Mouse (Mus musculus) heart, postnatal 25 days (tissue): ENCODE results near the gene Drc7. TPM values are rescaled to one million over a fixed set of nuclear protein-coding genes. Genes with fewer than 3 reads are reported as not detected.

ENCODE experiments used
- DNase-seq: peaks from one replicate; pipeline ENCODE4 v3.0.0; 2022; ENCODE audit warnings: low spot score
- intact Hi-C: fragments of 180-260 bp; cut with DNase I; formaldehyde crosslinking; loops from one replicate; pipeline ENCODE4 v1.15.1; 2025
- total RNA-seq, 2 experiments: library from RNA; stranded (reverse); gene quantifications; 2 replicates each; pipeline ENCODE4 v1.2.3; 2021

Gene Drc7
- total RNA-seq, 2 experiments from 2014 or later, result not detected

DNA sequence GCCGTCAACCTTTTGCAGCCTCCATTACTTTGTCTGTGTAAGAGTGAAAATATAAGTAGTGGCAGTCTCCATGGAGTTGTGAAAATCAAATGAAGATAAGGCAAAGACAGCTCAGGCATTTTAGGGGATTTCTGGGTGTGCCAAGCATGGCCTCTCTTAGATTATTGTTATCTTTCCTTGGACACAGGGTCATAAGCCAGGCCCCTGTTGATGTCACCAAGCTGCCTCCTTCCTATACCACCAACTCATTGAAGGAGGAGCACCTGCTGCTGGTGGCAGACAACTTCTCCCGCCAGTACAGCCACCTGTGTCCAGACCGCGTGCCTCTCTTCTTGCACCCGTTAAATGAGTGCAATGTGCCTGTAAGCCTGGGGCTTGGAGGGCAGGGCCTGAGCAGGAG is 1.5 kb downstream of the Drc7 start:
- intact Hi-C loops, result no loop called here

DNA sequence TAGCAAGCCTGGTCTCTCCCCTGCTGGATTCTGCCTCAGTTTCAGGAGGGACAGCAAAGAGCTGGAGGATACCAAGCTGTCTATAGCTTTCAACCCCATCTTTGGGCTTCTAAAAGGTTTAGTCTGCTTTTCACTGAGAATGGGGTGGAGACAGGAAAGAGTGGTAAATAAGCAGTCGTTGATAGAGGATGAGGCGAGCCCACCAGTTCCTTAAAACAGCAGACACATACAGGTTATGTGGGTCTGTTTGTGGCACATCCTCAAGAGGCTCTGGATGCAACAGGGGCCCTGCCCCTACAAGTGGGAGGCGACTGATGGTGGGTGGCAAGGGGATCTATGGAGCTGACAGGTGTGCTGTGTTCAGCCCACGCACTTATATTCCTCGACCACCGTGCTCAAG is 3.8 kb downstream of the Drc7 start:
- intact Hi-C loops, result no loop called here
- no peak for DNase-seq

More for the DNA sequence above, 1.5 kb downstream of the Drc7 start:
- no peak for DNase-seq

DNA sequence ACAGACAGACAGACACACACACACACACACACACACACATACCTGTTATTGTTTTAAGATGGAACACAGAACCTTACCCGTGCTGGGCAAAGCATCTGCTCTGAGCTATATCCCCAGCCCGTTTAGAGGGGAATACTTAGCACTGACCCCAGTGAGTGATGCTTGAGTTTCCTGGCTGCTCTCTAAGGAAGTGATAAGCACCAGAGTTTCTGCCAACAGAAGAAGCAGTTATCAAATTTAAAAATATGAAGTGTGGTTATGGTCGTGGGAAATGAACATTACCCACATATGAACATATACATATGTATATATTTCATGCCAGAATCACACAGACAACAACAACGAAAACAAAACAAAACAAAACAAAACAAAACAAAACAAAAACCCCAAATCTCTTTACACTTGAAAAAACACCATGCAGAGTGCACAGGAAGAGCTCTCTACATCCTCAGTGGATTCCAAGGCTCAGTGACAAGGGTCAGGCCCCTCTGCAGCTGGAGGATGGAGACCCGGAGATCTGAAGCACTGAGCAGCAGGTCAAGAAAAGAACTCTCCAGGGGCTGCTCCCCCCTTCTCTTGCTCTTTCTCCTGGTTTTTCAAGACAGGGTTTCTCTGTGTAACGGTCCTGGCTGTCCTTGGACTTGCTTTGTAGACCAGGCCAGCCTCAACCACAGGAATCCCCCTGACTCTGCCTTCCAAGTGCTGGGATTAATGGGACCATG is 5.1 kb downstream of the Drc7 start:
- DNase-seq, result no peak
- intact Hi-C loops, result no loop called here

DNA sequence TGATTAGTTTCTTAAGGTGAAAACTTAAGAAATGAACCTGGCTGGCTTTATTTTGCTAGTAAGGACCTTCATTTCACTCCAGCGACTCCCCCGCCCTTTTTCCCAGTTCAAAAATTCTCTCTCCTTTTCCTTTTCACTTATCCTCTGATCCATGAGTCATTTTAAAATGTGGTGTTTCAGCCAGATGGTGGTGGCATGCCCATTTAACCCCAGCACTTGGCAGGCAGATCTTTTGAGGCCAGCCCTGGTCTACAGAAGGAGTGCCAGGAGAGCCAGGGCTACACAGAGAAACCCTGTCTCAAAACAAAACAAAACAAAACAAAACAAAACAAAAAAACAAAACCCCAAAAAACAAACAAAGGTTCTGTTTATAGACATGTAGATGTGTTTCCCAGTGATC is 9.6 kb downstream of the Drc7 start:
- intact Hi-C loops, result no loop called here
- no peak for DNase-seq

DNA sequence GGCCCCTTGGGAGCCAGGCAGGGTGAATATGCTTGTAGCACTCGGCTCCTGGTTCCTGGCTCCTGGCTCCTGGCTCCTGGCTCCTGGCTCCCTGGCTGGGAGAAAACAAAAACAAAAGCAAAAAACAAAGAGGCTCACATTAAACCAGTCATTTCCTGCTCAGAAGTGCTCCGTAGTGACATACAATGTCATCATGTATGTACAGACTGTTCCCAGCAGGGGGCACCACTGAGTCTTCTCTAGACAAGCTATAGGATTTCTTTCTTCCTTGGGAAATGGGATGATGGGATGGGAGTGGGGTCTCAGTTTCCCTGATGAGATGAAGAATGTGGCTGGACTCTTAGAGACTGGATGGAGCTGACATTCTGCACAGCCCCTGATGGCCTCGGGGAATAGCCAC is 12.7 kb downstream of the Drc7 start:
- no peak for DNase-seq
- intact Hi-C loops, result no loop called here

DNA sequence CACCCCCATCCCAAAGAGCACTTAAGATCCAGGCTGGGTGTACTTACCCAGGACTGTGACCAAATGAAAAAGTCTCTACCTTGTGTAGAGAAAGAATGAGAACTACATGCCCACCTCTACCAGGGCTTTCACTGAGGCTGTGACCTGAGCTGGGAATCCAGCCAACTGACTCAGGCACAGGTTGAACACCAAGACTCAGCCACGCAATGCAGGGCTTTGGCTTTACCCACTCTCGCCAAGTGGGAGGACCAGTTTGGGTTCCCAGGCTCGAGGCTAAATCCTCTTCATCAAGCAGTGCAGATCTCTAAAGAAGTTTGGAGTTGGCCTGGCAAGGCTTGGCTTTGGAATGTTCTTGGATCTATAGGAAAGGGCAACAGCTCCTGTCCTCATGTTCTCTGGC is 20.6 kb downstream of the Drc7 start:
- intact Hi-C loops, result loop anchor here (5.0 kb wide), 3 partner anchors 53 to 128 kb away; no protein-coding TSS in a partner anchor
- DNase-seq, result no peak

DNA sequence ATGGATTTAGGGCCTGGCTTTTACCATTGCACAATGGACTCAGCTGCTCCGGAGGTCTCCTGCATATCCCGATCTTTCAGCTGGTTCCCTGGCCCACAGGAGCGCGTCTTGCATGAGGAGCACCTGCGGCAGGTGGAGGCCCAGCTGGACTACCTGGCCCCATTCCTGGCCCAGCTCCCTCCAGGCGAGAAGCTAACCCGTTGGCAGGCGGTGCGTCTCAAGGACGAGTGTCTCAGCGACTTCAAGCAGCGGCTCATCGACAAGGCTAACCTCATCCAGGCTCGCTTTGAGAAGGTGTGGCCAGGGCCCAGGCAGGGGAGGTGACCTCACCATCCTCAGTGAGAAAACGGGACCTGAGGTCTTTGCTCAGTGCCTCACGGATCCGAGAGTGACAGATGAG is 21.2 kb downstream of the Drc7 start:
- intact Hi-C loops, result loop anchor here (5.0 kb wide), 3 partner anchors 54 to 129 kb away; no protein-coding TSS in a partner anchor
- no peak for DNase-seq

DNA sequence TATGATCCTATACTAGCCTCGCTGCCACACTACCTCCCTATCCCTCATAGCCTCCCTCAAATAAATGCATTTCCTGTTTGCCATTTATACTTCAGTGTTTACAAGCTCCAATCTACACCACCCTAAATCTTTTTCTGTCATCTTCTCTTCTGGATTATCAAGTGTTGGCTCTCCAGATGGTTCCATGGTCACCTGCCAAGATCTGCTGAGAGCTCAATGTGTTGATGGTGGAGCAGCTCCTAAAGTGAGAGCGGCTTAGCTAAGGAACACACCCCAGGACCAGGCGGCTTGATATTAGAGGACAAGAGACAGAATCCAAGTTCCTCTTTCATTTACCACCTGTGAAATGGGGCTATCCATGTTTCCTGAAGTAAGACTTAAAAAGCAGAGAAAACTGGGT is 23.2 kb downstream of the Drc7 start:
- DNase-seq, result no peak
- intact Hi-C loops, result loop anchor here (5.0 kb wide), 3 partner anchors 56 to 131 kb away; no protein-coding TSS in a partner anchor

DNA sequence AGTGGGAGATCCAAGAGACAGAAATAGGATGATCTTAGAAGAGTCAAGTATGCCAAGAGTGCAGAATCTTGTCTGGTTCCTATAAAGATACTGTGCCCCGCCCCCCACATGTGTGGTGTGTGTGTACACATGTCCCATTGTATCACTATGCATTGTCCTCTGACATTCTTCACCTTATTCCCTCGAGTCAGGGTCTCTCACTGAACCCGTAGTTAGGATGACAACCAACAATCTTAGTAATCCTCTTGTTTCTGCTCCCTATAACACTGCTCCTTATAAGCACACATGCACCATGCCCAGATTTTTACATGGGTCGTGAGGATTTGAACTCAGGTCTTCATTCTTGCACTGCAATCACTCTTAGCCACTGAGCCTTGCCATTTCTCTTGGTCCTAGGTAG is 24.4 kb downstream of the Drc7 start:
- no peak for DNase-seq
- intact Hi-C loops, result loop anchor here (5.0 kb wide), 3 partner anchors 57 to 132 kb away; no protein-coding TSS in a partner anchor

DNA sequence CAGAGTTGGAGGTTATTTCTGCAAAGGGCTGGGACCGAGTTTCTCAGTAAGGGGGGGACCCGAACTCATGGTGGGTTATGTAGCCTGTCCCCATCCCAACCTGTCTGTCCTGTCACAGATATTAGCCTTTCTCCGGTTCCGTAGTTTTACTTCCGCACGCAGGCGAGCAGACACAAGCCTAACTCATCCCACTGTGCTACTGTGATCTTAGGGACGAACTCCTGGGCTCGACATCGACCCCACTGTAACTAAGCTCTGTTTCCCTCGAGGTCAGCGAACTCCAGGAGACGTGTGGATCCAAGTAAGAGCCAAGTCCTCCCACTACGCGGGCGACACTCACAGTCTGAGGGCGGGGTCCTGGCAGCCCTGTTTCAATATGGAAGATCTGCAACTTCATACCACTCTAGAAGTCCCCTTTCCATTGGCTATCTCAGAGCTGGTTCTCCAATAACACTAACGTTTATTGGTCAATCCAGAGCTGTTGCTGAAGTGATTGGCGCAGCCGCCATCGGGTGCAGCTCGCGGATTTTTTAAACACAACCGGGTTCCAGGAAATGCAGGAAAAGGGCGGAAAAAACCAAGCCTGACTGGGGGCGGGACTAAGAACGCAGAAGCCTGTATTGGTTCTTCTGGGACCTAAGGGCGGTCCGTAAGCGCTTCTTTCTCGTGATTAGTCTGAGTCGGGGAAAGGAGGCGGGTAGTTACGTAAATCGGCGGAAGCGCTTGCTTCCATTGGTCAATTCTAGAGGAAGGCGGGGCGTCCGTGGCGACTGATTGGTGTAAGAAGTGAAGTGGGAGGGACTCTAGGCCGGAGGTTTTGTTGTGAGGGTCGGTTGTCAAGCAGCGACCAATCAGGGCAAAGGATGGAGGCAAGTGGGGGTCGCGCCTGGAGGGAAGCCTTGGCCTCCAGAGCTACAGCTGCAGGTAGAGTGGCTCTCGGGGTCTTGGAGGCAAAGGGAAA is 25.8 kb downstream of the Drc7 start, which contains the start of gene Katnb1:
Gene Katnb1 (plus strand): TSS at position 806 of the 961 bp plus-strand sequence.
- intact Hi-C loops, result no loop called here
- DNase-seq, result peak; percentile 98

DNA sequence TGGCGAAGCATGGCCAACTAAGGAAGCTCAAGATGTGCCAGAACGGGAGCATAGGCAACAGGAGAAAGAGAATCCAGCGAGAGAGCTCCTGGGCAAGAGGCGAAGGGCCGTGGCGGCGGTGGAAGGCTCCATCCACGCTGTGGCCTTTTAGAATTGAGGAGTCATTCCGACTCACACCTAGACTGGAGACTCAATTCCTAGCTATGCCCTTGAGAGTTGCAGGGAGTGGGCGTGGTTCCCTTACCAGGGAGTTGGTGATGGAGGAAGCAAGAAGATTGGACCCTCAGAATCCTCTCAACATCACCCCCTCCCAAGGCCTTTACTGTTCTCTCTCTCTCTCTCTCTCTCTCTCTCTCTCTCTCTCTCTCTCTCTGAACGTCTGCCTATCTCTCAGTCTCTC is 26.7 kb downstream of the Drc7 start:
- no peak for DNase-seq
- intact Hi-C loops, result no loop called here

DNA sequence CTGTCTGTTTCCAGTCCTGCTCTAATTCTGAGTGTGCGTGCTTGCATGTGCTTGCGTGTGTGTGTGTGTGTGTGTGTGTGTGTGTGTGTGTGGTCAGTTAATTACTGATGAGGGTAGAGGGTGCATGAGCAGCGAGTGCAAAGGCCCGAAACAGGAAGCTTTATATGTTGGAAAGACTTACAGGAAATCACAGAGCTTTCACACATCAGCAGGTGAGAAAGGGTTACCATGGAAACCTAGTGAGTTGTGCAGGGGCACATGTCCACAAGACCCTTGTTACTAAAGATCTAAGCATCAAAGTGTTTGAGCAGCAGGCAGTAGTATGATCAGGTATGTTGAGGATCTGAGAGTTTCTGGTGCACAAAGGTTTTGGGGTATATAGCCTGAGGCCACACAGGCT is 29.4 kb downstream of the Drc7 start:
- intact Hi-C loops, result no loop called here
- DNase-seq, result no peak

DNA sequence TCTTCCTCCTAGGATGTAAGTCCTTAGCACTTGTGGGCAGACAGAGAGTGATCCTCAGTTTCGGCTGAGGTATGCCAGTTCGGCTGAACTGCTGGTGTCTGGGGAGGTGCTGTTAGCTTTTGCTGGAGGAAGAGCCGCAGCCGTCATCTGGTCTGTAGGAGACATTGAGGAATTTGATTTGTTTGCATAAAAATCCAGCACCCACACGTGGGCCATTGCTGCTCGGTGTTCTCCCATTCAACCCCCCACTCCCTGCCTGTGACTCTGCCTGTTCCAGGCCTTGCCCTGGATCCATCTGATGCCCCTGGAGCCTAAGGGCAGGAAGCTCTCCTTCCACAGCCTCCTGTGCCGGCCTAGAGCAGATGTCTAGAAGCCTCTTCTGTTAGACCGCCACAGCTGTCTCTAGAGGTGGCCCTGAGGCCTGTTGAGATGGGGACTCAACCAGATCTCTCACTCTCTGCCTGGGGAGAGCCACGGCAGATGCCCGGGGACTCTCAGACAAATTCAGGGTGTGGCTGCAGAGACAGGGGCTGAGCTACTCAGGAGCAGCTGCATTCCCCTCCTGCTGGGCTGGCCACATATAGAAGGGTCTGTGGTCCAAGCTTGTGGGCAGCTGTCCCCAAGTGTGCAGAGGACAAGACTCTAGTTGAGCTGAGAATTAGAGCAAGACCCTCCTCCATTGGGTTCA is 30.0 kb downstream of the Drc7 start:
- DNase-seq, result no peak
- intact Hi-C loops, result no loop called here

DNA sequence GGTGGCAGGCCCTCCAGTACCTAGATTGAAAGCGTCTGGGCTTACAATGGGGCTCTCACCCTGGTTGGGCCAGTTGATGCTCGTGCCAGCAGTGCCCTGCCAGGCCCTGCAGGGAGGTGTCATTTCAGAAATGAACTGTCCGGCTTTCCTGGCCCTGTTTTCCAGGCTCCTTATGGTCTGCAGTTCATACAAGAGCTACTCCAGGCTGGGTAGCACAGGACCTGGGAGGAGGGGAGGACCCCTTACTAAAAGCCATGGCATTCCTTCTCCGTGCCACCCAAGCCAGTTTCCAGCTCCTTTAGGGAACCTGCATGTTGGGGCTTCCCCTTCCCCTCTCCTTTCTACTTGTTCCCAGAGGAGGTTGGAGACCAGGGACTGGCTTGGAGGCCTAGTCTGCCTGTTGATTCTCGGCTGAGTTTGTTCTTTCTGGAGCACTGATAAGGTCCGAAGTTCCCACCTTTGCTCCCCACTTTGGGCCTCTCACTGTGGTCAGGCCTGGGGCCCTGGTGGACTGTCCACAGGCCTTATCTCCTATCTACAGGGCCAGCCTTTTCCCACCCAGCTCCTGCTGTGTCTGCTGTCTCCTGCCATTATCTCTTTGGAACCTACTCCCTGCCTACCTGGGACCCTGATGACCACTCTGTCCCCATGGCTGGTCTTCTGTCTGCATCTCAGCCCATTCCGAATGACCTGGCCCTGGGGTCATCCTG is 30.7 kb downstream of the Drc7 start:
- intact Hi-C loops, result no loop called here
- no peak for DNase-seq

DNA sequence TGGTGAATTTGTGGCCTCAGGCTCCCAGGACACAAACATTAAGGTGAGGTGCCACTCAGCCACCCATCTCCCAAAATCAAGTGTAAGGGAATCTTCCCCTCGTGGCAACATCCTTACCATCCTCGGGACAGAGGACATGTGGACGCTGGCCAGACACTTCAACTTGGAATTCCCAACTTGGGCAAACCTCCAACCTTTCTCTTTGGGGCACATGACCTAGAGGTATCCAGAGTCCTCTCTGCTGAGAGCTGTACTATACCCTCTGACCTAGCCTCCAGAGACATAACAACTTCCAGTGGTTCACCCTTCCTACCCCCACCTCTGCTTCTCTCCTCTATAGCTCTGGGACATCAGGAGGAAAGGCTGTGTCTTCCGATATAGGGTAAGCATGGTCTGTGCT is 38.7 kb downstream of the Drc7 start:
- no peak for DNase-seq
- intact Hi-C loops, result no loop called here

DNA sequence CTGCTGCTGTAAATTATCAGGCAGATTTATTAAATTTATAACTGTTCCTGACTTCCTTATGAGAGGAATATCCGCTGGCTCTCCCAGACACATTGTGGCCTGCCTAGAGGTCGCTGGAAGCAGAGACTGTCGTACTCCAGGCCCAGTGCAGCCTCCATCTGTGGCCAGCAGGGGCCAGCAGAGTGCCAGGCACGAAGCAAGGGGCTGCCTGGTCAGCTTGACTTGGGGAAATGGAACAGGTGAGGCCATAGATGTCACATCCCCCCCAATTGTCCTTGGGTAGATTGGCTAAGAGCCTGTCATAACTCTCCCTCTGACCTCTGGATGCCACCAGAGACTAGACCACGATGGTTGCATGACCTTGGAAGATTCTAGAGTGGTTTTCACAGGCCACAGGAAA is 44.1 kb downstream of the Drc7 start:
- intact Hi-C loops, result loop anchor here (1.0 kb wide), 1 partner anchor 105 kb away; no protein-coding TSS in a partner anchor

DNA sequence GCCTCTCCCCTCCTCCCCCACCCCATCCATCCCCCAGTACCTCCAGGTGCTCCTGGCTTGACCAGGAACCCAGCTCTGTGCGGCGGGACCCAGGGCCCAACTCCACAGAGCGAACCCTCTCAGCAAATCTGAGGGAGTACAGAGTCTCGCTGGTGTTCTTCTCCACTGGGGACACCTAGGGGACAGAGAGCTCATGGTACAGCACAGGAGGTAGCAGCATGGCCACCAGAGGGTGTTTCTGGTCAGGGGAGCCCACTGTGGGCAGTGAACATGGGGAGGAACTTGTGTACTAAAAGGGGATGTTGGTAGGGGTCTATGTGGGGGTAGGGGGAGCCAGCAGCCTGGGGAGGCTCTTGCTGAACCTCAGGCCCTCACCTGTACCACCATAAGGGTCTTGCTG is 47.1 kb downstream of the Drc7 start:
- intact Hi-C loops, result no loop called here
- no peak for DNase-seq

More for the DNA sequence above, 44.1 kb downstream of the Drc7 start:
- DNase-seq, result peak; percentile 33

DNA sequence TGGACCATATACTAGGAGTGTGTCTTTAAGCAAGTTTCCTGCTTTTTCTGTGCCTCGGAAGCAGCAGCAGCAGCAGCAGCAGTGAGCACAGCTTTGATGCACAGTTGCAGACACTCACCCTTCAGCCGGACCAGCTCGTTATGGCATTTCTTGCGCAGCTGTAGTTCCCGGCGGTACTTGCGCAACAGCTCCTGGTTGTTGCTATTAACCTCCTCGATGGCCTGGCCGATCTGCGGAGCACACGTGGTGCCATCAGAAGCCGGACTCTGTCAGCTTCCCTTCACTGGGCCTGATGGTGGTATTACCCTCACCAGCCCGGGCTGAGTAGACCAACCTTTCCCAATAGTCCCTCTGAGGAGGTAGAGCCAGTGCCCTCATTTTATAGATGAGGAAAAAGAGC is 52.4 kb downstream of the Drc7 start:
- no peak for DNase-seq
- intact Hi-C loops, result no loop called here

DNA sequence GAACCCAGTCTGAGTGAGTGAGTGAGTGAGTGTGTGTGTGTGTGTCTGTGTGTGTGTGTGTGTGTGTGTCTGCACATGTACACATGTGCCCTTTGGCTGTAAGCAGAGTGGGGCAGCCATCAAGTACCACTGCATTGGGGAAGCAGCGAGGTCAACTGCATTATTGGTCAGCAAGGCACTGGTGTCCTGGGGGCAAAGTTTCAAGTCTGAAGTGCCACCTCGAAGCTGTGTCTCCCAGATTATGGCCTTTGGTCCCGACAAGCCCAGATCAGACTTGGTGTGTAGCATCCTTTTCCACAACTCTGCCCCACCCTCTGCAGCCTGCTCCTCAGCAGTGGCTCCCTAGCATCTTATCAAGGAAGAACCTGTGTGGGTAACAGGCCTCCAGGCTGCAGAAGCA is 57.7 kb downstream of the Drc7 start:
- DNase-seq, result no peak
- intact Hi-C loops, result no loop called here

DNA sequence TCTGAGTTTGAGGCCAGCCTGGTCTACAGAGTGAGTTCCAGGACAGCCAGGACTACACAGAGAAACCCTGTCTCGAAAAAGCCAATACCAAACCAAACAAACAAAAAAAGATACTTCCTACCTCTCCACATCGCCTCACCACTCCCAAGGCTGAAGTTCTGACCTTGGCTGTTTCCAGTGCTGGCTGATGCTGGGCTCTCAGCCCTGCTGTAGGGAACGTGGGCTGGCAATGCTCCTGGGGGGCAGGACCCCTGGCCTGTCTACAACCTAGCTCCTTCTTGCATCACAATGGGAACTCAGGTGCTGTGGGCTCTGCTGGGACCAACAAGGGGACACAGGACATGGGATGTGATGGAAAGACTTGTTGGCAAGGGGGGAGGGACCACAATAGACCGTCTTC is 58.2 kb downstream of the Drc7 start:
- DNase-seq, result no peak
- intact Hi-C loops, result no loop called here
